Mouse (Mus musculus) limb, embryonic 14.5 days (tissue): ENCODE results near the gene Mxd1. TPM values are rescaled to one million over a fixed set of nuclear protein-coding genes. Genes with fewer than 3 reads are reported as not detected.
A peak's percentile ranks its signal among the peaks of the same experiment; 100 is the strongest.

Experiments
- ATAC-seq: fragments of 200-750 bp; cut with Nextera tagmentation; 2 replicates; pipeline ENCODE4 v1.8.0; 2017; ENCODE audit warnings: low read depth, moderate number of reproducible peaks, moderate TSS enrichment; ENCODE audit not compliant: low FRiP score
- DNase-seq: peaks from one replicate; pipeline ENCODE4 v3.0.0-alpha.2; 2015; ENCODE audit warnings: low spot score
- H3K27ac ChIP-seq: fragments of 300-500 bp; sonication (generic); replicated peaks from 2 replicates; pipeline ENCODE4 v1.5.1; 2014; ENCODE audit warnings: low read depth, mild to moderate bottlenecking, low read length, moderate library complexity, mixed read lengths
- H3K27me3 ChIP-seq: fragments of 300-500 bp; sonication (generic); 2 replicates; pipeline ENCODE4 v1.6.1; 2014; ENCODE audit warnings: low read length, mixed read lengths; ENCODE audit not compliant: control insufficient read depth, insufficient read depth
- H3K36me3 ChIP-seq: fragments of 300-500 bp; sonication (generic); 2 replicates; pipeline ENCODE4 v1.6.1; 2014; ENCODE audit warnings: mild to moderate bottlenecking, low read length, moderate library complexity, mixed read lengths; ENCODE audit not compliant: control insufficient read depth, insufficient read depth
- H3K4me1 ChIP-seq: fragments of 300-500 bp; sonication (generic); 2 replicates; pipeline ENCODE4 v1.6.1; 2014; ENCODE audit warnings: antibody characterized with exemption, low read length, mixed read lengths; ENCODE audit not compliant: control insufficient read depth, insufficient read depth
- H3K4me2 ChIP-seq: fragments of 300-500 bp; sonication (generic); replicated peaks from 2 replicates; pipeline ENCODE4 v1.6.1; 2014; ENCODE audit warnings: low read depth, mild to moderate bottlenecking, low read length, moderate library complexity; ENCODE audit not compliant: severe bottlenecking
- H3K4me3 ChIP-seq: fragments of 300-500 bp; sonication (generic); replicated peaks from 2 replicates; pipeline ENCODE4 v1.5.1; 2014; ENCODE audit warnings: low read length
- H3K9ac ChIP-seq: fragments of 300-500 bp; sonication (generic); 2 replicates; pipeline ENCODE4 v1.6.1; 2014; ENCODE audit warnings: mild to moderate bottlenecking, low read depth, low read length, moderate library complexity; ENCODE audit not compliant: severe bottlenecking
- H3K9me3 ChIP-seq: fragments of 300-500 bp; sonication (generic); 2 replicates; pipeline ENCODE4 v1.6.1; 2016; ENCODE audit warnings: low read length; ENCODE audit not compliant: control insufficient read depth
- POLR2A ChIP-seq: fragments of 200-500 bp; IDR thresholded peaks from 2 replicates; pipeline ENCODE4 v1.8.0; 2012; ENCODE audit warnings: inconsistent platforms, mild to moderate bottlenecking, moderate library complexity, borderline replicate concordance; ENCODE audit not compliant: insufficient read depth, insufficient read length; ENCODE audit errors: extremely low read depth
- WGBS: fragments of 180-500 bp; shearing (Covaris S2); extraction: QIAGEN DNeasy Blood & Tissue Kit; methylation state at CpG from one replicate; pipeline ENCODE4 v1.1.7; 2014; 5-methylcytosine and 5-hydroxymethylcytosine counted together
- polyA plus RNA-seq, 2 experiments: library from polyadenylated mRNA; depleted of rRNA in 1 of 2; stranded (reverse) in 1 of 2; unstranded in 1 of 2; fragments of >200 nt; fragmentation: Nextera tagmentation in 1 of 2; extraction: Ambion mirVana in 1 of 2; gene quantifications; 2 replicates each; pipeline versions ENCODE4 v1.2.1 to v1.2.3; 2012 to 2014

Gene Mxd1
- polyA plus RNA-seq, 2 experiments = 10.7 to 11.7 TPM

GRCm38 (mm10) chr6:86694465-86694864 is 25.5 kb upstream of the Mxd1 start:
- no peaks in the 10 kb centered on the region for H3K4me1 ChIP-seq
- H3K9me3 ChIP-seq = no peaks in the 10 kb centered on the region
- no peak overlapping the region for H3K4me2 ChIP-seq
- no peak overlapping the region for H3K9ac ChIP-seq
- TF ChIP-seq POLR2A = no peak
- DNase-seq = no peak
- ATAC-seq = no peak
- no peaks in the 10 kb centered on the region for H3K27me3 ChIP-seq
- peaks cover 57% of the 10 kb centered on the region for H3K36me3 ChIP-seq
- H3K4me3 ChIP-seq = no peak overlapping the region
- H3K27ac ChIP-seq = no peak overlapping the region

GRCm38 (mm10) chr6:86689671-86690070 is 20.7 kb upstream of the Mxd1 start:
- DNase-seq = no peak
- H3K36me3 ChIP-seq = peaks cover 23% of the 10 kb centered on the region
- H3K9me3 ChIP-seq = no peaks in the 10 kb centered on the region
- H3K27me3 ChIP-seq = no peaks in the 10 kb centered on the region
- H3K4me1 ChIP-seq = no peaks in the 10 kb centered on the region
- 92% methylated on average over 3 of the region's 3 CpGs for WGBS
- H3K27ac ChIP-seq = no peak overlapping the region
- no peak for ATAC-seq
- no peak overlapping the region for H3K9ac ChIP-seq
- no peak overlapping the region for H3K4me2 ChIP-seq
- H3K4me3 ChIP-seq = no peak overlapping the region
- TF ChIP-seq POLR2A = no peak

- Histone ChIP-seq H3K36me3 (peaks cover 28% of the 10 kb centered on the region), H3K4me2 (no peak overlapping the region), H3K9me3 (no peaks in the 10 kb centered on the region), H3K4me3 (no peak overlapping the region), H3K27ac (no peak overlapping the region), H3K4me1 (peaks cover 4% of the 10 kb centered on the region; the same call in 1 of the 2 replicates), H3K27me3 (no peaks in the 10 kb centered on the region), H3K9ac (no peak overlapping the region)
- 55% methylated on average over 1 of the region's 1 CpGs for WGBS
- TF ChIP-seq POLR2A = no peak
- DNase-seq (no peak), ATAC-seq (no peak)
These were observed 18.0 kb upstream of the Mxd1 start for GRCm38 (mm10) chr6:86686971-86687370.

- no peak for TF ChIP-seq POLR2A
- DNase-seq (no peak), ATAC-seq (peak; percentile 32)
- peak overlapping the region; percentile 82 for H3K9ac ChIP-seq
- peak overlapping the region; percentile 67 for H3K27ac ChIP-seq
- 39% methylated on average over 12 of the region's 12 CpGs for WGBS
- peaks cover 4% of the 10 kb centered on the region; the same call in 1 of the 2 replicates for H3K4me1 ChIP-seq
- peak overlapping the region; percentile 83 for H3K4me3 ChIP-seq
- peak overlapping the region; percentile 76 for H3K4me2 ChIP-seq
- peaks cover 31% of the 10 kb centered on the region for H3K36me3 ChIP-seq
- H3K9me3 ChIP-seq = no peaks in the 10 kb centered on the region
- no peaks in the 10 kb centered on the region for H3K27me3 ChIP-seq
These were observed 15.7 kb upstream of the Mxd1 start for GRCm38 (mm10) chr6:86684655-86685011.

- peaks cover 4% of the 10 kb centered on the region; the same call in 1 of the 2 replicates for H3K4me1 ChIP-seq
- ATAC-seq (peak; percentile 92), DNase-seq (peak; percentile 87)
- WGBS = 2% methylated on average over 36 of the region's 36 CpGs
- peak within 1 kb of the TSS; percentile 82 for H3K9ac ChIP-seq
- H3K4me3 ChIP-seq = peak within 1 kb of the TSS; percentile 83
- H3K9me3 ChIP-seq = no peaks in the 10 kb centered on the region
- peak within 1 kb of the TSS; percentile 67 for H3K27ac ChIP-seq
- H3K4me2 ChIP-seq = peak within 1 kb of the TSS; percentile 76
- peaks cover 36% of the 10 kb centered on the region for H3K36me3 ChIP-seq
- H3K27me3 ChIP-seq = no peaks in the 10 kb centered on the region
- TF ChIP-seq POLR2A = peak; percentile 85; the same call in 1 of the 2 replicates
These were observed 15.1 kb upstream of the Mxd1 start, which contains the start of gene Snrnp27 for GRCm38 (mm10) chr6:86683872-86684654. Gene Snrnp27, minus strand, starts transcription at chr6:86684522.
